Mouse (Mus musculus): ENCODE data around the gene Lrrc36.

Gene Lrrc36

GRCm38 (mm10) chr8:105413391-105413790 lies at the start of gene Lrrc36, which contains the start of gene Kctd19:
Gene Lrrc36 (plus strand): TSS chr8:105413571.
Gene Kctd19 (minus strand): TSS chr8:105413502.
- DNase-seq (ENCODE audit: low spot score in 2 of 2) = no peak

- no peak for DNase-seq (ENCODE audit: low spot score in 2 of 2)
Measured at GRCm38 (mm10) chr8:105367107-105367506, 46.3 kb upstream of the Lrrc36 start.

GRCm38 (mm10) chr8:105372473-105372872 lies 40.9 kb upstream of the Lrrc36 start:
- DNase-seq (ENCODE audit: low spot score in 2 of 2) = no peak

- DNase-seq (ENCODE audit: low spot score in 2 of 2) = no peak
Measured at GRCm38 (mm10) chr8:105373032-105373431, 40.3 kb upstream of the Lrrc36 start, which contains the start of gene Plekhg4. Gene Plekhg4 (plus strand): TSS chr8:105373274.

GRCm38 (mm10) chr8:105374513-105374966 lies 38.8 kb upstream of the Lrrc36 start:
- no peak for DNase-seq (ENCODE audit: low spot score in 2 of 2)

DNA sequence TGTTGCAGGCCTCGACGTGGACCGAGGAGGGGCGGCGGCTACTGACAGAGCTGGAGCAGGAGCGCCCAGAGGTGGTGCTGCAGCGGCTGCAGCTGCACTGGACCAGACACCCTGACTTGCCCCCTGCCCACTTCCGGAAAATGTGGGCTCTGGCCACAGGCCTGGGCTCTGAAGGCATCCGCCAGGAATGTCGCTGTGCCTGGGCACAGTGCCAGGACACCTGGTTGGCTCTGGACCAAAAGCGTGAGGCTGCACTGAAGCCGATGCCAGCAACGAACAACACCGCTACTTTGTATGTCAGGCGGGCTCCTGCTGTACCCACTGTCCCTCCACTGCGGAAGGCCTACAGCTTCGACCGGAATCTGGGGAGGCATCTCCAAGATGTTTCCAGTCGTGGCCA lies 34.7 kb upstream of the Lrrc36 start:
- DNase-seq (ENCODE audit: low spot score in 2 of 2) = no peak

- no peak for DNase-seq (ENCODE audit: low spot score in 2 of 2)
Measured at GRCm38 (mm10) chr8:105380308-105380707, 33.1 kb upstream of the Lrrc36 start.

GRCm38 (mm10) chr8:105384070-105384469 lies 29.3 kb upstream of the Lrrc36 start:
- no peak for DNase-seq (ENCODE audit: low spot score in 2 of 2)

GRCm38 (mm10) chr8:105387151-105387550 lies 26.2 kb upstream of the Lrrc36 start:
- DNase-seq (ENCODE audit: low spot score in 2 of 2) = no peak

GRCm38 (mm10) chr8:105389096-105389495 lies 24.3 kb upstream of the Lrrc36 start:
- DNase-seq (ENCODE audit: low spot score in 2 of 2) = no peak

DNA sequence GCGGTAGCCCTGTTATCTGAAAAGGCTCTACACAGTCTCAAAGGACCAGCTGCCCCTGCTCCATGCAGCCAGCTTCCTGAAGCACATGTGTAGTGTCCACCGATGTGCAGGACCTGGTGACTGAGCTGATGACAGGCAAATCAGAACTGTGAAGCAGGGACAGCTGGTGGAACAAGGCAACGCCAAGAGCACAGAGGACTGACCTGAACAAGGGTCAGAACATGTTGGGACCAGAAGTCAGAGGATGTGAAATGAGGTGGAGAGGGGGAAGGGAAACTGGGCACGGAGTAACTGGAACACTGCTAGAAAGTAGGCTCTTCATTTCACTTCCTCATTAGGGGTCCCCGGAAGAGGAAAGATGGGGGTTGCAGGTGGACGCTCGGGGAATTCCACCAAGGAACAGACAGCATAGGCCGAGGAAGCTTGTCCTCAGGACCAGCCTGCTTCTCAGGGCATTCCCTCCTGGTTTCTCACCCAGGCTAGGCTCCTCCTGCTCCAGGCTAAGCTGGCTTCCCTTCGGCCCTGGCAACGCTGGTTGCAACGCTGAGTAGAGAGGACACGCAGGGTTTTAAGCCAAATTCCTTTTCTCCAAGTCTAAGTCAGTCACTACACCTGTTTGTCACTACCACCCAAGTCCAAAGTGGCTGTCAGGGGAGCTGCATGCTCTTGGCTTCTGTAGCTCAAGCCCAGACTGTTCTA lies 20.1 kb upstream of the Lrrc36 start:
- DNase-seq (ENCODE audit: low spot score in 2 of 2) = no peak

- DNase-seq (ENCODE audit: low spot score in 2 of 2) = no peak
Measured at GRCm38 (mm10) chr8:105393915-105394314, 19.5 kb upstream of the Lrrc36 start.

DNA sequence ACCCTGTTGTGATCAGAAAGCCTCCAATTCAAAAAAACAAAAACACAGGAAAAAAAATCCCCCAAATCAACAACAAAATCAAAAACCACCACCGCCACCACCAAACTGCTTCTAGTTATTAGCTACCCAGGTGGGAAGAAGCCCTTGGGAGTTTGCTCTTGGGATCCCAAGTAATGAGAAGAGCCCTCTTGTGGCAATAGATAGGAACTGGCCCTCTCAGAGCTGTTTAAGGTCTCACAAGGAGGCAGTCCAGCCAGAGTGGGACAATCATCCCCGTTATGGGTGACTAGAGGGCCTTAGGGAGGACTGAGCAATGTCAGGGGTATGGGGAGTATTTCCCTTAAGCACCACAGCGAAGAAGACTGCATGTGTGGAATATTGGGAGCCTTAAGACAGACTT lies 15.6 kb upstream of the Lrrc36 start:
- peak; percentile 53 to 61 for DNase-seq (ENCODE audit: low spot score in 2 of 2)

GRCm38 (mm10) chr8:105400016-105400415 lies 13.4 kb upstream of the Lrrc36 start:
- no peak for DNase-seq (ENCODE audit: low spot score in 2 of 2)

GRCm38 (mm10) chr8:105403467-105403866 lies 9.9 kb upstream of the Lrrc36 start:
- no peak for DNase-seq (ENCODE audit: low spot score in 2 of 2)

- DNase-seq (ENCODE audit: low spot score in 2 of 2) = no peak
Measured at GRCm38 (mm10) chr8:105404496-105404895, 8.9 kb upstream of the Lrrc36 start.

GRCm38 (mm10) chr8:105406416-105406815 lies 7.0 kb upstream of the Lrrc36 start:
- DNase-seq (ENCODE audit: low spot score in 2 of 2) = peak; percentile 6 to 17

GRCm38 (mm10) chr8:105408331-105408730 lies 5.0 kb upstream of the Lrrc36 start:
- peak in 1 of 2 experiments; percentile 12 for DNase-seq (ENCODE audit: low spot score in 2 of 2)

DNA sequence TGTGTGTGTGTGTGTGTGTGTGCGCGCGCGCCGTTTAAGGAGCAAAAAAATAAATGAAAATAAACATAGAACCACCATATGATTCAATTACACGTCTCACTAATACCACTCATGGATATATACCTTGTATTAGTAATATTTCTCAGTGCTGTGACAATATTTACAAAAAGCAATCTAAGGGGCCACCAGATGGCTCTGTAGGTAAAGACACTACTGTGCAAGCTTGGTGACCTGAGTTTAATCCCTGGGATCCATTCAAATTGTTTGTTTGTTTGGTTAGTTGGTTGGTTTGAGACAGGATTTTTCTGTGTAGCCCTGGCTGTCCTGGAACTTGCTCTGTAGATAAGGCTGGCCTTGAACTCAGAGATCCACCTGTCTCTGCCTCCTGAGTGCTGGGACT lies 3.4 kb upstream of the Lrrc36 start:
- DNase-seq (ENCODE audit: low spot score in 2 of 2) = no peak

DNA sequence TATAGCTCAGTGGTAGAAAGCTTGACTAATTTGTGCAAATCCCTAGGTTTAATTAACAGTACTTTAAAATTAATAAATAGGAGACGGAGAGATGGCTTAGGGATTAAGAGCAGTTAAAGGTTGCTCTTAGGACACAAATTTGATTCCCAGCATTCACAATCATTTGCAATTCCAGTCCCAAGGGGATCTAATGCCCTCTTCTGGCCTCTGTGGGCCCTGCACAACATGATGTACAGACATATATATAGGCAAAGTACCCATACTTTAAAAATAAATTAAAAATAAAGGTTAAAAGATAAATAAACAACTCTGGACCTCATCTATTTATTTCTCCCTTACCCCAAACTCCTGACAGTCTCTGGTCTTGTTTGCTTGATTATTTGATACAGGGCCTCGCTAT lies 5.6 kb downstream of the Lrrc36 start:
- no peak for DNase-seq (ENCODE audit: low spot score in 2 of 2)

DNA sequence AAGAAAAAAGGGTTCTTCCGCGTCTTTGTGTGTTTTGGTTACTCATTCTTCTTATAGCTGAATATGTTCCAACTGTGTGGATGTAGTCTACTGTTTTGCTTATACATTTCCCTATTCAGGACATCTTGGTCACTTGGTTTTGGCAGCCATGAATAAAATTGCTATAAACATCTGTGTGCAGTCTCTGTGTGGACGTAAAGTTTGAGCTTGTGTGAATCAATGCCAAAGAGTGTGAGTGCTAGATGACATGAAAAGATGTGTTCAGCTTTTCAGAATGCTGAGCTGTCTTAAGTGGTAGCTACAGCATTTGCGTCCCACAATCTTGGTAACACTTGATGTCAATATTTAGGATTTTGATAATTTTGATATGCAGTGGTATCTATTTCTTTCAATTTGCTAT lies 6.4 kb downstream of the Lrrc36 start:
- DNase-seq (ENCODE audit: low spot score in 2 of 2) = no peak

DNA sequence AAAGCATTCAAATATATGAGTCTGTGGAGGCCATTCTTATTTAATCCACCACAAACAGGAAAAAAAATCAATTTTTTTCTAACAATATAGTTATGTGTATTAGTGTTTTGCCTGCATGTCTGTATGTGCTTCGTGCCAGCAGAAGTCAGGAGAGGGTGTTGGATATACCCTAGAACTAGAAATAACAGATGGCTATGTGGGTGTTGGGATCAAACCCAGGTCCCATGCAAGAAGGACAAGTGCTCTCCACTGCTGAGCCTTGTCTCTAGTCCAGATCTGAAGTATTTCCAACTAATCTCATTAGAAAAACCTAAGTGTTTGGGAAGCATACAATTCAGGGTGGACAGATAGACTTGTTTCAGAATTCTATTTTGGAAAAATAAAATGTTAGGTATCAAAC lies 8.6 kb downstream of the Lrrc36 start:
- DNase-seq (ENCODE audit: low spot score in 2 of 2) = no peak

DNA sequence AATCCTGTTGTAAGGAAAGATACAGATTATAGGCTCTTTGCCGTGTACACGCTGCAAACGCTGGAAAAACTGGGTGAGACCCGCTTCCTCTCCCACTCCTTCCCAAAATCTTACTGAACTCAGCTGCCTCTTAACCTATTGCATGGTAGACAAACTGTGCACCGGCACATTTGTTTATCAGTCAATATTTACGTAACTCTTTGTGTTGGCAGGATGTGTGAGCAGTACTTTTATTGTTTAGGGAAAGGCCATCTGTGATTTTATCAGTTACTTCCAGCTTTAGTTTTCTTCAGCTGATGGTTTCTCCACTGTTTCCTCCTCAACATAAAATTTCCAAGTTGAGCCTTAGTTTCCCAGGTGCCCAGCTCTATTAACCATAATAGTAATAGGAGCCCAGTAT lies 13.5 kb downstream of the Lrrc36 start:
- no peak for DNase-seq (ENCODE audit: low spot score in 2 of 2)

Measured in right cerebral cortex, adult 2 months (tissue).